Mouse (Mus musculus): ENCODE results near the gene 1600014C23Rik. TPM values are rescaled to one million over a fixed set of nuclear protein-coding genes. Genes with fewer than 3 reads are reported as not detected.

1600014C23Rik gene
- total and polyA plus RNA-seq, 3 experiments, result 0.81 to 2.7 TPM; not detected in 1

DNA sequence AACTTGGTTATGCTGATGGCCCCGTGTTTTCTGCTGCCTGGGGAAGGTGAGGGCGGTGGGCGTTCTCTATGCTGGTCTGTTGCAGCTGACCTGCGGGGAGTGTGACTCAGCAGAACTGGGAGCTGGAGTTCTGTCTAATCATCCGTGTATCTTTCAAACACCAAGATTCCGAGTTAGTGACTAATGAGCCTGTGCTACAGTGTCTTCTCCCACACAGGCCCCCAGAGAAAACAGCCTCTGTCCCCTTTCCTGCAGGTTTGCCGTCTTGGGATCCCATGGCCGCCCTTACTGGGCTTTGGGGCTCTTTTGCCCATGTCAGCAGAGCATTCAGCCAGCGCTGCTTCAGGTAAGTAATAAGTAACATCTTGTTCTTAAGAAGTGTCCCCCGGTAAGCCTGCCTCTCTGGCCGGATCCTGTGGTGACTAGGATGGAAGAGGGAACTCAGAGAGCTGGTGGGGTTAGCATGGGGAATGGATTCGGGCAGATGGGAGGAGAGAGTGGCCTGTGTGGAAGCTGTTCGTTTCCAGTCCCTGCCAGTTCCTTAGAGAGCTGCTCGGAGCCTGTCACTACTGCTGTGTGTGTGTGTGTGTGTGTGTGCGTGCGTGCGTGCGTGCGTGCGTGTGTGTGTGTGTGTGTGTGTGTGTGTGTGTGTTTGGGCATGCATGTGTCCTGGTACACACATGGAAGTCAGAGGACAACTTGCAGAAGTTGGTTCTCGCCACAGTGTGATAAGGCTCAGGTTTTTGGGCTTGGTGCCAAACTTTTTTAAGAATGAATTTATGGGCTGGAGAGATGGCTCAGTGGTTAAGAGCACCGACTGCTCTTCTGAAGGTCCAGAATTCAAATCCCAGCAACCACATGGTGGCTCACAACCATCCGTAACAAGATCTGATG, 38.2 kb downstream of the 1600014C23Rik start (continued):
- TF ChIP-seq MAFK (IDR thresholded peaks at IDR 0.05; ENCODE audit: borderline replicate concordance, low read depth, low read length) (peak; percentile 65; the same call in 1 of the 2 replicates), SMC3 (IDR thresholded peaks at IDR 0.05; ENCODE audit: low read depth, low read length) (no peak), MEF2A (IDR thresholded peaks at IDR 0.05; ENCODE audit: extremely low read depth, insufficient replicate concordance, low read depth, low read length, poor library complexity, severe bottlenecking) (no peak), JUND (IDR thresholded peaks at IDR 0.05; ENCODE audit: low read depth, low read length) (no peak), ZNF384 (IDR thresholded peaks at IDR 0.05; ENCODE audit: low read depth, low read length) (peak; percentile 77), POLR2A (IDR thresholded peaks at IDR 0.05; ENCODE audit: control insufficient read depth in 1 of 2, insufficient read depth in 1 of 2, low read depth in 1 of 2, low read length in 2 of 2, poor library complexity in 1 of 2) (0 out of 4 replicates have a peak, but pooled peaks of 1 of the 2 experiments have one; percentile 12), NELFE (IDR thresholded peaks at IDR 0.05; ENCODE audit: low read depth, low read length) (0 out of 2 replicates have a peak, but pooled peaks have one; percentile 28), KAT2A (conservative IDR thresholded peaks at IDR 0.05; ENCODE audit: low read depth, low read length) (no peak), CHD2 (IDR thresholded peaks at IDR 0.05; ENCODE audit: low read length) (no peak), TBP (IDR thresholded peaks at IDR 0.05; ENCODE audit: low read depth, low read length) (no peak), MYB (IDR thresholded peaks at IDR 0.05; ENCODE audit: low read depth, low read length) (no peak), MAX (IDR thresholded peaks at IDR 0.05; ENCODE audit: low read length) (peak; percentile 69; the same call in 1 of the 2 replicates), RCOR1 (IDR thresholded peaks at IDR 0.05; ENCODE audit: low read depth, low read length) (peak; percentile 81), USF2 (IDR thresholded peaks at IDR 0.05; ENCODE audit: borderline replicate concordance in 1 of 2, insufficient read depth in 1 of 2, low read depth in 1 of 2, low read length in 2 of 2) (no peak), POLR2AphosphoS5 (IDR thresholded peaks at IDR 0.05; ENCODE audit: borderline replicate concordance, low read depth, low read length) (no peak), ZMIZ1 (IDR thresholded peaks at IDR 0.05; ENCODE audit: low read depth, low read length) (no peak), ETS1 (IDR thresholded peaks at IDR 0.05; ENCODE audit: low read depth, low read length) (peak; percentile 78)

DNA sequence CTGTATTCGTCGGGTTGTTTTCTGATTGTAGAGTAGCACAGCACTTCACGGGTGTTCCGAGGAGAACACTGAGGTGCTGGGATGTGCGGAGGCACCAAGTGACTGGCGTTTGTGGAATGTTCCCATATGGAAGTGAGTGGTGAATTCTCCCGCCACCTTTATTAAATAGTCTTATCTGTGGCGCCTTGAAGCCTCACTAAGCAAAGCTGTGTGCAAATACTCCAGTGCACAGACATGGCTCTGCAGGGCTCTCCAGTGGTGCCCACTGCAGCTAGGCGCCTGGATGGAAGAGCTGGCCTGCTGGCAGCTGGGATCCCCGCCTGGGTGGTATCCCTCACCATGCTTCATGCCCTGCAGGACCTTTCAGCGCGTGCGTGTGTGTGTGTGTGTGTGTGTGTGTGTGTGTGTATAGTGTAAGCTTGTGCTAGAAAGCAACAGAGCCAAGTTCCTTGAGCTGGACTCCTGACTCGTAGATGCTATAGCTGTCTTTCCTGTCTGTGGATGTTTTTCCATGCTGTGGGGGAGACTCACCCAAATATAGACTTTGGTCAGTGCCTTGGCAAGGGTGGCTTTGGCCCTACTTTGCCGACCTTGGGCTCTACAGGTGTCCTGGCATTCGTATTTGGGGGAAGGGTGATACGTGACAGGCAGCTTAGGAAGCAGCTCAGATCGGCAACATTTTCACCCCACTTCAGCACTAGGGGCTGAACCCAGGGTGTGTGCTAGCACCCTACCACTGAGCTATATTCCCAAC, 39.7 kb downstream of the 1600014C23Rik start:
- Histone ChIP-seq H3K36me3 (ENCODE audit: control insufficient read depth in 1 of 2, insufficient read depth in 2 of 2, low read length in 2 of 2) (peaks cover 2 to 12% of the 10 kb centered on the region in 2 experiments; a peak in 3 of 4 replicates), H3K27ac (ENCODE audit: control insufficient read depth, low read depth, low read length) (no peak overlapping the region; the same call in 1 of the 2 replicates), H3K79me2 (ENCODE audit: control insufficient read depth, insufficient read depth, low read length, poor library complexity) (peaks cover 5% of the 10 kb centered on the region; the same call in 1 of the 2 replicates), H3K9me3 (replicated peaks; ENCODE audit: insufficient read depth, low read length) (no peaks in the 10 kb centered on the region), H3K9ac (ENCODE audit: control insufficient read depth, low read depth, low read length, poor library complexity, severe bottlenecking) (no peak overlapping the region), H3K4me1 (ENCODE audit: control insufficient read depth in 1 of 2, insufficient read depth in 2 of 2, low read length in 2 of 2) (peaks cover 6 to 19% of the 10 kb centered on the region in 2 experiments), H3K27me3 (ENCODE audit: control insufficient read depth in 1 of 2, insufficient read depth in 2 of 2, low read length in 2 of 2) (no peaks in the 10 kb centered on the region), H3K4me3 (ENCODE audit: control insufficient read depth in 1 of 2, insufficient read depth in 1 of 2, low read depth in 2 of 2, low read length in 2 of 2) (no peak overlapping the region)
- TF ChIP-seq RAD21 (IDR thresholded peaks at IDR 0.05; ENCODE audit: low read depth, low read length), result no peak
- TF ChIP-seq ZKSCAN1 (IDR thresholded peaks at IDR 0.05; ENCODE audit: low read depth, low read length), result no peak
- TF ChIP-seq ZNF384 (IDR thresholded peaks at IDR 0.05; ENCODE audit: low read depth, low read length), result no peak
- no peak for TF ChIP-seq USF2 (IDR thresholded peaks at IDR 0.05; ENCODE audit: borderline replicate concordance in 1 of 2, insufficient read depth in 1 of 2, low read depth in 1 of 2, low read length in 2 of 2)
- TF ChIP-seq ELF1 (IDR thresholded peaks at IDR 0.05; ENCODE audit: low read depth, low read length), result no peak
- no peak for TF ChIP-seq MXI1 (IDR thresholded peaks at IDR 0.05; ENCODE audit: low read depth, low read length)
- TF ChIP-seq EP300 (IDR thresholded peaks at IDR 0.05; ENCODE audit: low read depth in 1 of 2, low read length in 2 of 2), result no peak
- TF ChIP-seq BHLHE40 (IDR thresholded peaks at IDR 0.05; ENCODE audit: borderline replicate concordance, low read depth, low read length), result no peak
- TF ChIP-seq CHD1 (IDR thresholded peaks at IDR 0.05; ENCODE audit: low read depth, low read length), result no peak
- TF ChIP-seq POLR2AphosphoS2 (IDR thresholded peaks at IDR 0.05; ENCODE audit: low read length), result no peak
- no peak for TF ChIP-seq TCF12 (IDR thresholded peaks at IDR 0.05; ENCODE audit: low read depth, low read length)
- no peak for TF ChIP-seq POLR2A (IDR thresholded peaks at IDR 0.05; ENCODE audit: control insufficient read depth in 1 of 2, insufficient read depth in 1 of 2, low read depth in 1 of 2, low read length in 2 of 2, poor library complexity in 1 of 2)
- DNase-seq (ENCODE audit: low read depth, low spot score), result no peak
